Mouse (Mus musculus): ENCODE measurements around the gene Inpp4a.

Gene Inpp4a

DNA sequence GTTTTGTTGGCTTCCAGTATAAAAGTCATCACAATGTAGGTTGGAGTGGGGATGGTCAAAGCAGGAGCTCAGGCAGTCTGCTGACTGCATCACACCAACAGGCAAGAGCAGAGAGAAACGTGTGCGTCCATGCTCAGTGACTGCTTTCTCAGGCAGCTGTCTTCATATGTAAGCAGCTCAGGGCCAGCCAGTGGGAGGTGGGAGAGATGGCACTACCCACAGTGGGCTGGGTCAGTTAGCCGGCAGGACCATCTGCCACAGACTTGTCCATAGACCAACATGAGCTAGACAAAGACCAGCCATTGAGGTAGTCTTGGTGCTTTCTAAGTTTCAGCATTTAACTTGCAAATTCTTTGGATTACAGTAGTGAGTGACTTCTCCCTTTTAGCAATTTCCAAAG lies 56.6 kb downstream of the Inpp4a start:
- DNase-seq (ENCODE audit: low read depth, low spot score) = no peak

DNA sequence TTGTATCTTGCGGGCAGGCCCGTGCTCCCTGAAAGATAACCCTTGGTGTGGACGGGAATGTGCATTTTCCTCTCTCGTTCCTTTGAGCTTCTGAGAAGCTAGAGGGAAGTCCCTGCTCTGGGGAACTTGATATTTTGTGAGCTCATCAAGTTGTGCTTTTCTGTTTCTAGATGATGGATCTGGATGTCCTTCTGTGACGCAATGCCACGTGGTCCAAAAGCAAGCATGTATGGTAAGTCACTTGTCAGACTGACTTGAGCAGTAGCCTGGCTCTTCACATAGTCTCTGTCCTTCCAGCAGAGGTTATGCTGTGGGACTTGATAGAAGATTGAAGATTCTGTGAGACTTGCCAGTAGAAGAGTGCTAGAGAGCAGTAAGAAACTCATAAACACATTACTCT lies 57.5 kb downstream of the Inpp4a start:
- DNase-seq (ENCODE audit: low read depth, low spot score) = no peak

DNA sequence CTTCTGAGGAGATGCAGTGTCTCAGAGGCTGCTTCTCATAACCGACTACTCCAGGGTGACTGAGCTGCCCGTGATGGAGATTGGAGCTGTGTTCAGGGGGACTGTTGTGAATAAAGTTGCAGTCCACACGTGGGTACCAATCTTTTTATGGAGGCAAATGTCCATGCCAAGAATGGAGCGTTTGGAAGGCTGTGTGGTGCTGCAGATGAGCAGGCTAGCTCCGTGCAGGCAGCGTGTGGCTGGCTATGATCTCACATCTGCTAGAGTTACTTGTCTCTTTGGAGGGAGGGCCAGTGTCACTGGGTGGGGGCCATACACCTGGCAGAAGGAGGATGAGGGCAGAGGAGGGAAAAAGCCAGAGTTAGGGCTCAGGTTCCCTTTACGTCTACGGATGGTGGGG lies 59.0 kb downstream of the Inpp4a start:
- no peak for DNase-seq (ENCODE audit: low read depth, low spot score)

DNA sequence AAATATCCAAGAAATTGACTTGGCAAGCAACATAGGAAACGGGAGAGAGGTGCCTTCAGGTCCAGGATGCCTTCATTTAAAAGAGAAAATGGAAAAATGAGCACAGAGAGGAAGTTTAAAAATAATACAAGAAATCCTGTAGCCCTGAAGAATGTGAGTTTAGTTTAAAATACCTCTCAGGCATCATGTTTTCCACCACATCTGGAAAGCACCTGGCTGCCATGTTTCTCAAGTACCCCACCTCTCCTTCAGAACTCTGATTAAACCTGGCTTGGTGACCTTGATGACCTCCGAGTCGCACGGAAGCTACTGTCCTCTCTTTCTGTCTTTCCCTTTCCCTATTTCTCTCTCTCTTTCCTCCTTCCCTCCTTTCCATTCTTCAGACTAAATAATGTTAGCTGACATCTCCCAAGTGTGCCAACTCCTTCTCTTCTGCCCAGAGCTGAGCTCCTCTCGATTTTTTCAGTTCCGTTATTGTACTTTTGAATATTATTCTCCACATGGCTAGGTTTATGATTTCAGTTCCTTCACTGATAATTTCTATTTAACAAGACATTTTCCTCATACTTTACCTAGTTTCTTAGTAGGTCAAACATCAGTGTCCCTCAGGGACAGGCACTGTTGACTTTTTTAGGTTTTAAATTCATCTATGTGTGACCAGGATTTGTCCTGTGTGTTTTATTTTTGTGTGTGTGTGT lies 59.9 kb downstream of the Inpp4a start:
- no peak for DNase-seq (ENCODE audit: low read depth, low spot score)

DNA sequence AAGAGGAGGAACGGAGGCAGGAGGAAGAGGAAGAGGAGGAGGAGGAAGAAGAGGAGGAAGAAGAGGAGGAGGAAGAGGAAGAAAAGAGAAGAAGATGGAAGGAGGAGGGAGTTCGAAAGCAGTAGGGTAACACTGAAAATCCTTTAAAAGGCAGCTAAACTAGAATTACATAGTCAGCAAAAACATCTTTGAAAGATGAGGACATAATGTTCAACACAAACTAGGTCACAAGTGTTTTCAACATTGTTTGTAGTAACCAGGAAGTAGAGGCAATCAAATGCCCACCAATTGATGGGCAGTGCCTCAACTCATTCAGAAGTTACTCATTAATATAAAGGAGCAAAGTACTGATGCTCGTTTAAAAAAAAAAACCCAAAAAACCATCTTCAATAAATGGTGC lies 61.1 kb downstream of the Inpp4a start:
- DNase-seq (ENCODE audit: low read depth, low spot score) = no peak

DNA sequence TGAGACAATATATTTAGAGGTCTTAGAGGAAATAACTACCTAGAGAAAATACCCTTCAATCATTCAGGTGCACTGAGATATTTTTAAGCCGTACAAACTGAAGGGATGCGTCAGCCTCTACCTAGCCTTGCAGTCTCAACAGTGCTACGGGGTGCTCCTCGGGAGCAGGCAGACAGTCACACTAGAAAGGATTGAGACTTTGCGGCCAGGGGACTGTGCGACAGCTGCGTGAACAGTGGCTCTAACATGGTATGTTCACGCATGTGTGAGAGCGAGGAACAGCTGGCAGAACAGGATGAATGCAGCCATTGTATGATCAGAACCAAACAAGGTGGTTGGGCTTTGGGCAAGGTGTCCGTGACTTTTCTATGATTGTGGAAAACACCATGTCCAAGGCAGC lies 63.1 kb downstream of the Inpp4a start:
- DNase-seq (ENCODE audit: low read depth, low spot score) = no peak

DNA sequence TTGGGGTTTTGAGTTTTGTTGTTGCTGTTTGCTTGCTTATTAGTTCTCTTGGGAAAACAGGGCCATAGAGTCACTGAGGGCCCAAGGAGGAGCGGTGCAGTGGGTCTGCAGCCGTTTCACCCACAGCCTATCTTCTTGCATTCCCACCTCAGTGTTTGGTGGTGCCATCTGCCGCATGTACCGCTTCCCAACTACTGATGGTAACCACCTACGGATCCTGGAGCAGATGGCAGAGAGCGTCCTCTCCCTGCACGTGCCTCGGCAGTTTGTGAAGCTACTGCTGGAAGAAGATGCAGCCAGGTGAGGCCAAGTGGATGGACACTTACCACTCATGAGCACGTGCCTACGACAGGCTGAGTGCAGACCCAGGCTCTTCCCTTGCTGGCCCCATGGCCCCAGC lies 68.5 kb downstream of the Inpp4a start:
- DNase-seq (ENCODE audit: low read depth, low spot score) = no peak

DNA sequence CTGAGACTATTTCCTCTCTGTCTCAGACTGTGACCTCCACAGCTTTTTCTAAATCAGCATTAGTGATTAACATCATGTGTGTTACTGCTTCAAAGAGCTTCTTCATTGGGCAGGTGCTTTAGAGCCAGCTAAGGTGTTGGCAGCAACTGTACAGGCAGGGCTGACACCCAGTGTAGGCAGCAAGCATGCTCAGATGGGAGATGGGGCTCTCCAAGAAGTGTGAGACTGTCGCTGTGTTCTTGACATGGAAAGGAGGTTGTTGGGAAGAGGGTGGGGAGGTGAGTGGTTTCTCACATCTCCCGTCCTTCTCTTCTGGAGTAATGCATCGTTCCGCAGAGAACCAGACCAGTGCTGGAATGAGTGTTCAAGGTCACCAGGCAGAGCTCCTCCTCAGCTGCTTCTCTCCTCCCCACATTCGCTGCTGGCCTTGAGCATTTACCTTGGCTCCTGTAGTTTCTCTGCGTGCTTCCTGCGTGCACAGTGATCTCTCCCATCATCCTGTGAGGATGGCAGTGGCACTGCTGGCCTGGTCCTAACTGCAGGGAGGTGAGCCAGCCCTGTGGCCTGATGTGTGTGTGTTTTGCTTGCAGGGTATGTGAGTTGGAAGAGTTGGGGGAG lies 69.2 kb downstream of the Inpp4a start:
- DNase-seq (ENCODE audit: low read depth, low spot score) = no peak

DNA sequence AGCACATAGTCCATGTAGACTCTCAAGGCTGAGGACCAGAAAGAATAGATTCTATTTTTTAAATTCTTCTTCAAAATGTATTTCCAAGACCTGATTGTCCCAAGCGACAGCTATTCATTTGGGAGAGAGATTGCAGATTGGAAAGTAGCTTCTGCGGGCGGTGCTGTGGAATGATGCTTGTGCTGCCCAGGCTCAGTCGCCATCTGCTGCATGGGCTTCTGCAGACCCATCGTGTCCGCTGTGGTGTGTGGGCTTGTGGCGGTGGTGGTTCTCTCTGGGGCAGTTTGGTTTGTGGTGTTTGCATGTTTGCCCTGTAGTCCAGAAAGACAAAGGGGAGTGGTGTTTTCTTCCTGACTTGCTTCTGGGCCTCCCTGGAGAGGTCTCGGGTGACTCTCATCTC lies 76.5 kb downstream of the Inpp4a start:
- no peak for DNase-seq (ENCODE audit: low read depth, low spot score)

DNA sequence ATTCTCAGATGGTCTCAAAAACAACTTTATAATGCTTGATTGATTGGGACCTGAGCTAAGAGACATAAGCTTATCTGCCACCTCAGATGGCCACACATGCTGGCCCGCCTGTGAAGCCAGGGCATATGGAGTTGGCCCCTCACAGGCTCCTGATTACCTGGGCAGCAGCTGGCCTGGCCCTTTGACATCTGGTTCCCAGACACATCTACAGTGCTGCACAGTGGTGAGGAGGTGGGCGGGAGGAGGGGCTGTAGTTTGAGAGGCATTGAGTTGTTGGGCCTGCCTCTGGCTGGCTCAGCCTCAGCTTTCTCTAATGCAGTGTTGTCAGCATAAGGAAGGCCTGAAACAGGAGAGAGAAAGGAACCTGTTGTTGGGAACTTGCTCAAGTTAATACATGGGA lies 77.1 kb downstream of the Inpp4a start:
- no peak for DNase-seq (ENCODE audit: low read depth, low spot score)

DNA sequence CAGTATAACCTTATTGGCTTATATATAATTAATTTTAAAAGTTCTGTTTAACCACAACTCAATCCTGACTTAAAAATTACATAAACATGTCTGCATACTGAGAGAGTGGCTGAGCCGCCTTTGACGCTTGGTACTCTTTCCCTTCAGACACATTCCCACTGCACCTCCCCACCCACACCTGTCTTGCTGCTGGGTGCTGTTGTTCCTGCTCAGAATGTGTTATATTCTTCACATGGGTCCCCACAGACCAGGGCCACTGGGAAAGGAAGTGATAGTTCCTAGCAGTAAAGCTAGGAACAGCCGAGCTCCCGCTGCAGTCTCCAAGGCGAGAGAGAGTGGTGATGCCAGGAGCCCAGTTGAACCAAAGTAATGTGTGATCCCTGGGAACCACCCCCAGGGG lies 78.4 kb downstream of the Inpp4a start:
- DNase-seq (ENCODE audit: low read depth, low spot score) = no peak

DNA sequence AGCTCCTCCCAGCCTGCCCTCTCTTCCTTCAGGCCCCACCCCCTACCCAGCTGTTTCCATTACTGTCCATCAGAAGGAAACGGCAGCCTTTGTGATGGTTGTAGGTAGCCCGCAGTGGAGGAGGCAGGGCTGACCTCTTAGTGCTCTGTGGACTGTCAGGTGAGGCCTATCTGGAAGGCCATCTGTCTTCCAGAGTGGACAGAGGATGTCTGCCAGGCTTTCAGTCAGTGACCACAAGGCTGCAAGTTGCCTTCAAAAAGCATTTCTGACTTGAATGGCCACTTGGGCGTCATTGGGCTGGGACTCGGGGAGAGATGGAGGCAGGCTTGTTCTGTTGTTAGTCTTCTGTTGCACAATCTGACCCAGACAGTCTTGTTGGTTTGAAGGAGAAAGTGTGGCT lies 79.9 kb downstream of the Inpp4a start:
- no peak for DNase-seq (ENCODE audit: low read depth, low spot score)

DNA sequence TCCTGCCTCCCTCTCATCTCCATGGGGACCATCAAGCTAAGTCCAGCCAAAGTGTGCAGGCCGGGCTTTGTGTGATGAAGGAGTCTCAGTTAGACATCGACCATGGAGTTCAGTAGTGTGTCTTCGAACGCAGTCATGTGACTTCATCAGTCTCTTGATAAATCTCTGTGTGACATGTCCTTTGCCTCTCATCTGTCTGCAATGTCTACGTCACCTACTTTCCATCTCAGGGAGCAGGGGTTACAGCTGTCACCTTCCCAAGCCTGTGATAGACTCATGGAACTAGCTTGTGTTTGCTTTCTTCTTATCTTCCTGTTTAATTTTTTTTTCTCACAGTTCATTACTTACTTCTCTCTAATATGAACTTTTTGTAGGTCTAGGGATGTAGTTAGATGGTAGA lies 81.2 kb downstream of the Inpp4a start:
- no peak for DNase-seq (ENCODE audit: low read depth, low spot score)

DNA sequence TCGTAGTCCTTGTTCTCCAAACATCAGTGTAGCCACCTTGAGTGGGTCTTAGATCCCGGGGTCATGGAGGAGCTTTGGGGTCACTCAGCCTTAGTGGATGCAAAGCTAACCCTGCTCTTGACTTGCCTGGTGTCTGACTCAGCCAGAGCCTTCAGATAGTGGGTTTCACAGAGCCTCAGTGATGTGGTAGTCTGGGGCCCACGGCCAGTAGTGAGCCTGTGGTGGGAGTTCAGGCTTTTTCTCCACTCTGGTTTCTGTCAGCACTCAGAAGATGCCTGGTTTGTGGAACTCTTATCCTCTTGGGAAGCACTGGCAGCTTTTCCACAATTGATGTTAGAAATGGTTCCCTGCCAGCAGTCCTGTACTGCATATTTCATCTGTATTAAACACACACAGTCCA lies 84.6 kb downstream of the Inpp4a start:
- no peak for DNase-seq (ENCODE audit: low read depth, low spot score)

DNA sequence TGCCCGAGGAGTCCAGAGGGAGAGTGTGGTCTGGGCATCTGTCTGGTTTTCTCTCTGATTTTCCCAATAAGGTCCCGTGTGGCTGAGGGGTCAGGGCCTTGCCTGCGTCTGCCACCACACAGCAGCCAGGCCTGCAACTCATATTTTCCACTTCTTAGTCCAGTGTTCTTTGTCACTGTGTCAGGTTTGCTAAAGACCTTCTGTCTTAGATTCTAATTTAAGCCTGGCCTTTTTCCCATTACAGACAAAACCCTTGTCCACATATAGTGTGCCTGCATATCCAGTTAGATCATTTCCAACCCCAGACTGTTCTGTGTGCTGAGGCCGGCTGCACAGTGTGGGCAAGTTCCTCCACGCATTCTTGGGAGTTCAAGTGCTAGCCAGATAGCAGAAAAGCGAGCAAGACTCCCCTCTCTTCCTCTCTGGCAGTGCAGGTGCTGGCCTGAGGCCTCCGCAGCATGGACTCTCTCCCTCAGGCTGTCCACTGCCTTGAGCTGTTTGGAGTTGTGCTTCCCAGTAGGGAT lies 86.8 kb downstream of the Inpp4a start:
- no peak for DNase-seq (ENCODE audit: low read depth, low spot score)

DNA sequence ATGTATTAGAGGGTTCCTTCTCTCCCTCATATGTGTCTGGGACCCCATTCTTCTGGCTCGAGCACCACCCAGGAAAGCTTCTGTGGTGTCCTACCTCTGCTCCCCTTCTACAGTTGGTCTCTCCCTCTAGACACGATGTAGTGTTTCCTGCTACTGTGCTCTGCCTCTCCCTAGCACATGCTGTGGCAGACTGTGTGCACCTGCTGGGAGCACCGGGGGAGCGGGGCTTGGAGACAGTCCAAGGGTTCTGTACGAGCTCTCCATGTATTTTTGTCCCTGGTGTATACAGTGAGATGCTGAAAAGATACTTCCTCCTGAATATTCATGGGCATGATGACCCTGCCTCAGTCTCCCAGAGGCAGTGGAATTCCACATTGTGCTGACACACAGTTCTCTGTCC lies 93.5 kb downstream of the Inpp4a start:
- DNase-seq (ENCODE audit: low read depth, low spot score) = no peak

DNA sequence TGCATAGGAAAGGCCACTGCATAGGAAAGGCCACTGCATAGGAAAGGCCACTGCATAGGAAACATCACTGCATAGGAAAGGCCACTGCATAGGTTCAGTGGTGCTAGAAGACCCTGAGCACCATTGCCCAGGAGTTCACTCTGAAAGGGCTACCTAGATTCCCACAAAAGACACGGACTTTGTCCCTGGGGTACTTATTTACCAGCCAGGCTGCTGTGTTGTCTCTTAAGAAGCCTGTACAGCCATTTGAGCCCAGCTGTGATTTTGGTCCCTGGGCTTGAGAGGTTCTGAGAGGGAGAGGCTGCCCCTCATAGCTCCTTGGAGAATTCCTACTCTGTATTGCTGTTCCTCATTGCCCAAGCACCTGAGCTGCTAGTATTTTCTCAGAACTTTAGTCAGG lies 96.8 kb downstream of the Inpp4a start:
- no peak for DNase-seq (ENCODE audit: low read depth, low spot score)

DNA sequence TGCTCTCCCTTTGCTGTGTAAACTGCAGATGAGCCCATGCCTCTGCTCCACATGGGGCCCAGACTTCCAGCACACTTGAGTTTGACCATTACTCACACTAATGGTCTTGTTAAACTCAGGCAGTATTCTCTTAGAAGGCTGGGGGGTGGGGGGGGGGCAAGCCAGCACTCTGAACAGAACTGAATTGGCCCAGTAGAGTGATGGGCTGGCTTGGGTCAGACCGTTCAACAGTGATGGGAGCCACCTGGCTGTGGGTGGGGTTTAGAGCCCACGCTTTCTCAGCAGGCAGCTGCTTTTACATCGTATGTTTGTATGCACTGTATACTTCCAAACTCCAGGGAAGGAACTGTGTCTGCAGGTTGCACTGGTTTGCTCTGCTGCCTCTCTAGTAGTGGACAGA lies 99.3 kb downstream of the Inpp4a start:
- DNase-seq (ENCODE audit: low read depth, low spot score) = no peak

DNA sequence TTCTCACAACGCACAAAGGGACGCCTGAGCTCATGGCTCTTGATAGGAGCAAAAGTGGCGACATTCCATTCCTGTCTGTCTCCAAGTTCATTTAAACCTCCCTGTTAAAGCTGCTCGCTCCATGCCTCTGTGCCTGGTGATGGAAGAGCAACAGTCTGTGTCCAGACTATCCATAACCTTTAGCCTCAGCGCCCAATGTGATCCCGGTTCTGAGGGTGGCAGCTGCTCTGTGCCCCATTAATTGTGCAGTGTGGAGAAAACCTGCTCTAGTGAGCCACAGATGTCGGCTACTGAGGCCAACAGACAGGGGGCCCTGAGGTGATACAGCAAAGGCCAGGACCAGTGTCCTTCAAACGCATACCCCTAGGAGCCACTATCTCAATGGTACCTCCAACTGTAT lies 100.1 kb downstream of the Inpp4a start:
- no peak for DNase-seq (ENCODE audit: low read depth, low spot score)

DNA sequence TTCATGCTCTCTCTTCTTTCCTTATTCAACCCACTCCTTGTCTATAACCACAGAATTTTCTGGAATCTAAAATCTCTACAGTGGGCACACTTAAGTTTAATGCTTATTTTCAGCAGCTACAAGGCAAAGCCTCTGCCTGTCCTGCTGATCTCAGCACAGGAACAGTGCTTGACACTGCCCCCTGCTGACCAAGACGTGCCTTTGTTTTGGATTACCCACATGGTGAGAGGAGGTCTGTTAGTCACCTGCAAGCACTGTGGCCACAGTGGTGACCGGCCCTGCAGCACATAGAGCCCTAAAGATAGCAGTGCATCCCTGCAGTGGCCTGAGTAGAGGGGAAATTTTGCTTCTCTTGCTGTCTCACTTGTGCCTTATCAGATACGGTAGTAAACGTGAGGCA lies 102.0 kb downstream of the Inpp4a start:
- peak; percentile 8 for DNase-seq (ENCODE audit: low read depth, low spot score)

DNA sequence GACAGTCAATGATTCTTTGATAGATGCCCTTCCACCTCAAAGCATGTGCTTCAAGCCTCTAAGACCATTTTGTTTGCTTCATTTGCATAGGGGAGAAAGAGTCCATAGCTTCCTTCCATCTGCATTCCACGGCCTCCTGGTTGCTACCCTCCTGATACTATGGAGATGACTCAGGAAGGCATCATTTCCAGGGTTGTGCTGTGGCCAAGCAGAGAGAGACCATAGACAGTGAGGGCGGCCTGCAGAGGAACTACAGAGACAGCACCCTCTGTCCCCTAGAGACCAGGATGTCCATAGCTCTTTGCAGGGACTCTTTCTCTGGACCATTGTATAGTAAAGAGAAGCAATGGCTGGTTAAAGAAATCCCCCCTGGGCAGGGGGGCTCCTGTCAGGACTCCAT lies 105.5 kb downstream of the Inpp4a start:
- DNase-seq (ENCODE audit: low read depth, low spot score) = no peak

DNA sequence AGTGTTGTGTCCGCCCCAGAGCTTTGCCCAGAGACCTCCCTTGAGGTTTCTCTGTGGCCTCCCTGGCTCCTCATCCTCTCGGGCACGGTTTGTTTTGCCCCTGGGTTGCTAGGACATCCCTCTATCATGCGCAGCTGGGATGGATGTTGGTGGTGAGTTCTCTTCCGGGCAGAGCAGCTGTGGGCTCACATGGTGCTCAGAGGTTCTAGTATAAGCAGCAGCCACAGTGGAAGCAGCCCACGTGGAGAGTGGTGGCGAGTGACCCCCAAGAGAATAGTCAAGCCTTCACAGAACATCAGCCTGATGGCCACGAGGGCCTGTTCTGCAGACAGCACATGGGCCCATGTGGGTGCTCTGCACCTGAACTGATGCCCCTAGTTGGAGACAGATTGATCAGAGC lies 107.6 kb downstream of the Inpp4a start:
- DNase-seq (ENCODE audit: low read depth, low spot score) = no peak

DNA sequence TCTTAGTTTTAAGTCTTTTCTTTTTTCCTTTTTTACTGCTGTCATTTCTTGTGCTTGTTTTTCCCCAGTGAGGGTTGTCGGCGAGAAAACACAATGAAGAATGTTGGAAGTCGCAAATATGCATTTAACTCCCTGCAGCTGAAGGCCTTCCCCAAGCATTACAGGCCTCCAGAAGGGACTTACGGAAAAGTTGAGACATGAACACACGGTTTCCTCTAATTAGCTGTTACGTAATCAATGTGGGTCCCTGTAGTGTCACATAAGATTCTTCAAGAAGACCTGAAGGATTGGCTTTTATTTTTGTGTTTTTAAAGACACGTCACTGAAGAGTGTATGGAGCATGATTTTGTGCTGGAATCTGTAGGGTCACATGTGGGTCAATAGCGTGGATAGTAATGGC lies 108.4 kb downstream of the Inpp4a start:
- DNase-seq (ENCODE audit: low read depth, low spot score) = no peak

DNA sequence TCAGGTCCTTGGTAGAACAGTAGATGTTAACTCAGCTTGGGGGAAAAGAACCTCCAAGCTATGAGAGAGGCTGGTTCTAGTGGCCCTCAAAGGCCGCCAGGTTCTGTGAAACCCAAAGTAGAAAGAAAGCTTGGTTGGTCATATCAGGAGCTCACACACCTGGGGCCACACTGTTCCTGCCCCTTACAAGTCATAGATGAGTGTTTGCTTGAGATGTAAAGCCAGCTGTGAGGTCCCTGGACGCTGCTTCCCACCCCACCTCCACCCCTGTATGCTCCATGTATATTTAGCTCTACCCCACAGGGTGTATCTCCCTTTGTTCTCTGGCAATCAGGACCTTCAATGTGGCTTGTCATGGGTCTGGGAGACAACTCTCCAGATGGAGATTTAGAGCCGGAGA lies 109.0 kb downstream of the Inpp4a start:
- no peak for DNase-seq (ENCODE audit: low read depth, low spot score)
